Mouse (Mus musculus): ENCODE measurements around the gene Pds5a.

Gene Pds5a

GRCm38 (mm10) chr5:65574876-65575275, 123.2 kb downstream of the Pds5a start:
- DNase-seq (ENCODE audit: extremely low read depth, low read depth) = no peak

- no peak for DNase-seq (ENCODE audit: extremely low read depth, low read depth)
These were observed 132.6 kb downstream of the Pds5a start for GRCm38 (mm10) chr5:65565486-65565885.

GRCm38 (mm10) chr5:65561125-65561893, 136.8 kb downstream of the Pds5a start:
- no peak for DNase-seq (ENCODE audit: extremely low read depth, low read depth)

- DNase-seq (ENCODE audit: extremely low read depth, low read depth) = peak; percentile 26
These were observed 141.0 kb downstream of the Pds5a start for GRCm38 (mm10) chr5:65557109-65557508.
